Mouse (Mus musculus) liver, embryonic 16.5 days (tissue): ENCODE measurements around the gene Il15. TPM values are rescaled to one million over a fixed set of nuclear protein-coding genes. Genes with fewer than 3 reads are reported as not detected.

Experiments
- ATAC-seq: fragments of 200-750 bp; cut with Nextera tagmentation; 2 replicates; pipeline ENCODE4 v1.8.0; 2017; ENCODE audit warnings: low read depth, mild to moderate bottlenecking, moderate number of reproducible peaks, moderate library complexity
- H3K27ac ChIP-seq: fragments of 300-500 bp; sonication (generic); 2 replicates; pipeline ENCODE4 v1.5.1; 2014; ENCODE audit warnings: mild to moderate bottlenecking, low read length
- H3K27me3 ChIP-seq: fragments of 300-500 bp; sonication (generic); 2 replicates; pipeline ENCODE4 v1.6.1; 2014; ENCODE audit warnings: low read depth, low read length, mixed read lengths; ENCODE audit not compliant: control insufficient read depth, insufficient read depth
- H3K36me3 ChIP-seq: fragments of 300-500 bp; sonication (generic); 2 replicates; pipeline ENCODE4 v1.6.1; 2014; ENCODE audit warnings: mild to moderate bottlenecking; ENCODE audit not compliant: control insufficient read depth, insufficient read depth
- H3K4me1 ChIP-seq: fragments of 300-500 bp; sonication (generic); 2 replicates; pipeline ENCODE4 v1.6.1; 2014; ENCODE audit warnings: low read depth, low read length, mixed read lengths; ENCODE audit not compliant: control insufficient read depth
- H3K4me2 ChIP-seq: fragments of 300-500 bp; sonication (generic); 2 replicates; pipeline ENCODE4 v1.6.1; 2014; ENCODE audit warnings: low read depth, low read length, mixed read lengths
- H3K4me3 ChIP-seq: fragments of 300-500 bp; sonication (generic); 2 replicates; pipeline ENCODE4 v1.5.1; 2014; ENCODE audit warnings: low read depth, mild to moderate bottlenecking, low read length
- H3K9ac ChIP-seq: fragments of 300-500 bp; sonication (generic); 2 replicates; pipeline ENCODE4 v1.6.1; 2014; ENCODE audit warnings: low read depth, low read length
- H3K9me3 ChIP-seq: fragments of 300-500 bp; sonication (generic); replicated peaks from 2 replicates; pipeline ENCODE4 v1.6.1; 2016; ENCODE audit warnings: low read length; ENCODE audit not compliant: control insufficient read depth
- WGBS: fragments of 180-500 bp; shearing (Covaris S2); extraction: QIAGEN DNeasy Blood & Tissue Kit; methylation state at CpG from one replicate; pipeline ENCODE4 v1.1.7; 2014; ENCODE audit not compliant: insufficient replicate concordance; 5-methylcytosine and 5-hydroxymethylcytosine counted together
- polyA plus RNA-seq: library from polyadenylated mRNA; unstranded; fragments of >200 nt; fragmentation: Nextera tagmentation; extraction: Ambion mirVana; gene quantifications from 2 replicates; pipeline ENCODE4 v1.2.1, GENCODE M21; 2015

Gene Il15
- 4.5 and 6.4 TPM in 2 replicates for polyA plus RNA-seq

GRCm38 (mm10) chr8:82402686-82403330 is at the start of gene Il15:
Gene Il15, minus strand, starts transcription at chr8:82403222.
- Histone ChIP-seq H3K36me3 (no peaks in the 10 kb centered on the region), H3K4me1 (no peaks in the 10 kb centered on the region), H3K4me2 (peak within 1 kb of the TSS; percentile 55), H3K9ac (peak within 1 kb of the TSS; percentile 54), H3K27ac (peak within 1 kb of the TSS; percentile 72), H3K4me3 (peak within 1 kb of the TSS; percentile 62), H3K27me3 (no peaks in the 10 kb centered on the region), H3K9me3 (no peaks in the 10 kb centered on the region)
- WGBS, result 2% methylated on average over 13 of the region's 13 CpGs
- ATAC-seq, result peak; percentile 62

- ATAC-seq, result no peak
- no peak overlapping the region for H3K4me3 ChIP-seq
- no peaks in the 10 kb centered on the region for H3K36me3 ChIP-seq
These were observed 41.9 kb upstream of the Il15 start for GRCm38 (mm10) chr8:82444897-82445296.

GRCm38 (mm10) chr8:82416587-82417340 is 13.7 kb upstream of the Il15 start:
- 40% methylated on average over 5 of the region's 5 CpGs for WGBS
- Histone ChIP-seq H3K36me3 (no peaks in the 10 kb centered on the region), H3K9ac (no peak overlapping the region), H3K4me2 (no peak overlapping the region), H3K27ac (peak overlapping the region; percentile 55), H3K9me3 (no peaks in the 10 kb centered on the region), H3K4me3 (no peak overlapping the region), H3K27me3 (no peaks in the 10 kb centered on the region), H3K4me1 (peaks cover 2% of the 10 kb centered on the region; the same call in 1 of the 2 replicates)
- peak; percentile 88 for ATAC-seq

More at GRCm38 (mm10) chr8:82444897-82445296, 41.9 kb upstream of the Il15 start:
- Histone ChIP-seq H3K9ac (no peak overlapping the region), H3K4me2 (no peak overlapping the region), H3K27ac (no peak overlapping the region), H3K4me1 (no peaks in the 10 kb centered on the region), H3K27me3 (no peaks in the 10 kb centered on the region), H3K9me3 (no peaks in the 10 kb centered on the region)

GRCm38 (mm10) chr8:82415485-82415884 is 12.5 kb upstream of the Il15 start:
- Histone ChIP-seq H3K36me3 (no peaks in the 10 kb centered on the region), H3K9ac (no peak overlapping the region), H3K27ac (peak overlapping the region; percentile 47; the same call in 1 of the 2 replicates), H3K4me2 (no peak overlapping the region), H3K9me3 (no peaks in the 10 kb centered on the region), H3K4me1 (peaks cover 2% of the 10 kb centered on the region; the same call in 1 of the 2 replicates), H3K27me3 (no peaks in the 10 kb centered on the region), H3K4me3 (no peak overlapping the region)
- 48% methylated on average over 1 of the region's 1 CpGs for WGBS
- peak; percentile 77 for ATAC-seq

GRCm38 (mm10) chr8:82410135-82410534 is 7.1 kb upstream of the Il15 start:
- H3K27me3 ChIP-seq, result no peaks in the 10 kb centered on the region
- no peaks in the 10 kb centered on the region for H3K36me3 ChIP-seq
- no peak overlapping the region for H3K4me3 ChIP-seq
- ATAC-seq, result no peak
- no peaks in the 10 kb centered on the region for H3K9me3 ChIP-seq
- no peaks in the 10 kb centered on the region for H3K4me1 ChIP-seq
- WGBS, result 60% methylated on average over 3 of the region's 3 CpGs
- H3K9ac ChIP-seq, result no peak overlapping the region
- H3K27ac ChIP-seq, result no peak overlapping the region
- no peak overlapping the region for H3K4me2 ChIP-seq

- Histone ChIP-seq H3K4me3 (no peak overlapping the region), H3K9me3 (no peaks in the 10 kb centered on the region), H3K9ac (no peak overlapping the region), H3K4me2 (no peak overlapping the region), H3K4me1 (no peaks in the 10 kb centered on the region), H3K27me3 (no peaks in the 10 kb centered on the region), H3K27ac (no peak overlapping the region), H3K36me3 (no peaks in the 10 kb centered on the region)
- ATAC-seq, result no peak
- WGBS, result 41% methylated on average over 1 of the region's 1 CpGs
These were observed 4.0 kb upstream of the Il15 start for GRCm38 (mm10) chr8:82407060-82407459.

- H3K4me1 ChIP-seq, result no peaks in the 10 kb centered on the region
- no peaks in the 10 kb centered on the region for H3K36me3 ChIP-seq
- no peak overlapping the region for H3K4me3 ChIP-seq
- 80% methylated on average over 3 of the region's 3 CpGs for WGBS
- H3K4me2 ChIP-seq, result no peak overlapping the region
- no peak for ATAC-seq
- no peaks in the 10 kb centered on the region for H3K27me3 ChIP-seq
- no peak overlapping the region for H3K27ac ChIP-seq
- no peaks in the 10 kb centered on the region for H3K9me3 ChIP-seq
- no peak overlapping the region for H3K9ac ChIP-seq
These were observed 1.0 kb upstream of the Il15 start for GRCm38 (mm10) chr8:82404068-82404467.

GRCm38 (mm10) chr8:82402261-82402685 is 749 bp downstream of the Il15 start:
- Histone ChIP-seq H3K27ac (no peak overlapping the region; the same call in 1 of the 2 replicates), H3K4me1 (no peaks in the 10 kb centered on the region), H3K9ac (peak overlapping the region; percentile 54), H3K27me3 (no peaks in the 10 kb centered on the region), H3K4me3 (peak overlapping the region; percentile 62), H3K36me3 (no peaks in the 10 kb centered on the region), H3K4me2 (peak overlapping the region; percentile 55), H3K9me3 (no peaks in the 10 kb centered on the region)
- ATAC-seq, result peak; percentile 28
- WGBS, result 1% methylated on average over 13 of the region's 13 CpGs

GRCm38 (mm10) chr8:82401490-82401889 is 1.5 kb downstream of the Il15 start:
- Histone ChIP-seq H3K4me1 (no peaks in the 10 kb centered on the region), H3K4me3 (peak overlapping the region; percentile 62), H3K36me3 (no peaks in the 10 kb centered on the region), H3K4me2 (peak overlapping the region; percentile 55), H3K9ac (no peak overlapping the region), H3K9me3 (no peaks in the 10 kb centered on the region), H3K27ac (no peak overlapping the region), H3K27me3 (no peaks in the 10 kb centered on the region)
- 2% methylated on average over 6 of the region's 6 CpGs for WGBS
- no peak for ATAC-seq
